Mouse (Mus musculus): Measurements from ENCODE around the gene Bmyc. TPM values are rescaled to one million over a fixed set of nuclear protein-coding genes. Genes with fewer than 3 reads are reported as not detected.
A peak's percentile ranks its signal among the peaks of the same experiment; 100 is the strongest.
"Not testable (repeated sequence)": the region's sequence is repeated elsewhere in the genome, so short reads cannot be mapped to it uniquely, and the experiment has no call there.

The Bmyc gene
- polyA plus RNA-seq, 1 experiment from 2014 or later, result 77.6 TPM

DNA sequence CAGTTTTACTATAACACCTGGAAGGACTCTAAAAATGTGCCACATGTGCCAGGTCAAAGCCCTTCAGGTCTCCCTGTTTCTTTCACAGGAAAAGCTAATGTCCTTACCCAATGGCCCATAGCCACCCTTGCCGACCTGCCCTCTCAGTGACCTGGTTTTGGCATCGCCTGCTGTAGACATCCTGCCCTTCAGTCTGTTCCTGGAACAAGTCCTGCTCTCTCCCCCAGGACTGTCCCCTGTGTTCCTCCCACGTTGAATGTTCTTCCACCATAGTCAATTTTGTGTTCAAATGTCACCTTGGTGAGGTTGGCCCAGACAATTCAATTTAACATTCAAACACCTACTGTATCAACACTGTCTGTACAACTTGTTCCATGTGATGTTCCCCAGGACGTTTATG lies 9.6 kb upstream of the Bmyc start:
- no peak overlapping the region for H3K27ac ChIP-seq (replicated peaks)
- no peak for DNase-seq (ENCODE audit: low spot score)
- H3K4me1 ChIP-seq, result no peaks in the 10 kb centered on the region
- H3K4me3 ChIP-seq, result no peak overlapping the region
- no peaks in the 10 kb centered on the region for H3K9me3 ChIP-seq (replicated peaks)
- H3K27me3 ChIP-seq (ENCODE audit: low read depth, poor library complexity, severe bottlenecking), result no peaks in the 10 kb centered on the region
- H3K36me3 ChIP-seq, result no peaks in the 10 kb centered on the region
- 75% methylated on average over 4 of the region's 4 CpGs for WGBS

GRCm38 (mm10) chr2:25698696-25699095 lies 7.8 kb upstream of the Bmyc start:
- H3K27ac ChIP-seq (replicated peaks), result no peak overlapping the region
- no peaks in the 10 kb centered on the region for H3K36me3 ChIP-seq
- H3K27me3 ChIP-seq (ENCODE audit: low read depth, poor library complexity, severe bottlenecking), result no peaks in the 10 kb centered on the region
- no peak for DNase-seq (ENCODE audit: low spot score)
- no peak overlapping the region for H3K4me3 ChIP-seq
- H3K4me1 ChIP-seq, result no peaks in the 10 kb centered on the region
- 89% methylated on average over 2 of the region's 2 CpGs for WGBS
- H3K9me3 ChIP-seq (replicated peaks), result no peaks in the 10 kb centered on the region

GRCm38 (mm10) chr2:25699743-25700142 lies 6.8 kb upstream of the Bmyc start, which contains the start of gene Obp2a:
Gene Obp2a (plus strand): TSS chr2:25700043.
- not testable (repeated sequence) for H3K36me3 ChIP-seq
- WGBS, result 85% methylated on average over 3 of the region's 3 CpGs

GRCm38 (mm10) chr2:25701001-25701400 lies 5.5 kb upstream of the Bmyc start:
- H3K9me3 ChIP-seq (replicated peaks), result no peaks in the 10 kb centered on the region
- H3K4me3 ChIP-seq, result no peak overlapping the region
- H3K4me1 ChIP-seq, result no peaks in the 10 kb centered on the region
- no peak overlapping the region for H3K27ac ChIP-seq (replicated peaks)
- no peaks in the 10 kb centered on the region for H3K36me3 ChIP-seq
- DNase-seq (ENCODE audit: low spot score), result no peak
- H3K27me3 ChIP-seq (ENCODE audit: low read depth, poor library complexity, severe bottlenecking), result no peaks in the 10 kb centered on the region
- 86% methylated on average over 5 of the region's 5 CpGs for WGBS

More at GRCm38 (mm10) chr2:25699743-25700142, 6.8 kb upstream of the Bmyc start, which contains the start of gene Obp2a:
- not testable (repeated sequence) for H3K27ac ChIP-seq (replicated peaks); H3K27me3 ChIP-seq (ENCODE audit: low read depth, poor library complexity, severe bottlenecking); H3K4me3 ChIP-seq; H3K9me3 ChIP-seq (replicated peaks); H3K4me1 ChIP-seq; DNase-seq (ENCODE audit: low spot score)

- Histone ChIP-seq H3K27ac (replicated peaks) (no peak overlapping the region), H3K36me3 (no peaks in the 10 kb centered on the region; the same call in 1 of the 2 replicates), H3K9me3 (replicated peaks) (no peaks in the 10 kb centered on the region), H3K4me1 (peaks cover 18% of the 10 kb centered on the region), H3K27me3 (ENCODE audit: low read depth, poor library complexity, severe bottlenecking) (no peaks in the 10 kb centered on the region), H3K4me3 (no peak overlapping the region)
- 86% methylated on average over 4 of the region's 4 CpGs for WGBS
- no peak for DNase-seq (ENCODE audit: low spot score)
Measured at GRCm38 (mm10) chr2:25703706-25704105, 2.8 kb upstream of the Bmyc start.

GRCm38 (mm10) chr2:25708121-25708520 lies 1.6 kb downstream of the Bmyc start:
- H3K4me3 ChIP-seq, result no peak overlapping the region
- H3K27ac ChIP-seq (replicated peaks), result no peak overlapping the region
- DNase-seq (ENCODE audit: low spot score), result peak; percentile 27

GRCm38 (mm10) chr2:25709056-25709455 lies 2.5 kb downstream of the Bmyc start:
- H3K36me3 ChIP-seq; H3K27me3 ChIP-seq (ENCODE audit: low read depth, poor library complexity, severe bottlenecking); H3K9me3 ChIP-seq (replicated peaks); H3K4me3 ChIP-seq; DNase-seq (ENCODE audit: low spot score); H3K27ac ChIP-seq (replicated peaks): not testable (repeated sequence)
- WGBS, result 93% methylated on average over 1 of the region's 1 CpGs
- peaks cover 30% of the 10 kb centered on the region for H3K4me1 ChIP-seq

More at GRCm38 (mm10) chr2:25708121-25708520, 1.6 kb downstream of the Bmyc start:
- WGBS, result 83% methylated on average over 2 of the region's 2 CpGs
- no peaks in the 10 kb centered on the region for H3K9me3 ChIP-seq (replicated peaks)
- no peaks in the 10 kb centered on the region for H3K27me3 ChIP-seq (ENCODE audit: low read depth, poor library complexity, severe bottlenecking)
- peaks cover 30% of the 10 kb centered on the region for H3K4me1 ChIP-seq
- H3K36me3 ChIP-seq, result no peaks in the 10 kb centered on the region; the same call in 1 of the 2 replicates

GRCm38 (mm10) chr2:25709791-25710190 lies 3.3 kb downstream of the Bmyc start:
- H3K4me1 ChIP-seq, result peaks cover 30% of the 10 kb centered on the region
- DNase-seq (ENCODE audit: low spot score); H3K9me3 ChIP-seq (replicated peaks); H3K36me3 ChIP-seq; H3K27me3 ChIP-seq (ENCODE audit: low read depth, poor library complexity, severe bottlenecking); H3K27ac ChIP-seq (replicated peaks); H3K4me3 ChIP-seq: not testable (repeated sequence)
- WGBS, result 86% methylated on average over 2 of the region's 2 CpGs

- H3K4me1 ChIP-seq, result peaks cover 30% of the 10 kb centered on the region
- DNase-seq (ENCODE audit: low spot score); H3K27ac ChIP-seq (replicated peaks); H3K36me3 ChIP-seq; H3K4me3 ChIP-seq; H3K27me3 ChIP-seq (ENCODE audit: low read depth, poor library complexity, severe bottlenecking); H3K9me3 ChIP-seq (replicated peaks): not testable (repeated sequence)
- 20% methylated on average over 3 of the region's 3 CpGs for WGBS
Measured at GRCm38 (mm10) chr2:25711641-25712040, 5.1 kb downstream of the Bmyc start.

- H3K4me3 ChIP-seq, result no peak overlapping the region
- H3K9me3 ChIP-seq (replicated peaks), result 0 out of 2 replicates have a peak, but pooled peaks cover 3% of the 10 kb centered on the region
- DNase-seq (ENCODE audit: low spot score), result no peak
- H3K27ac ChIP-seq (replicated peaks), result no peak overlapping the region
- no peaks in the 10 kb centered on the region for H3K27me3 ChIP-seq (ENCODE audit: low read depth, poor library complexity, severe bottlenecking)
- H3K36me3 ChIP-seq, result no peaks in the 10 kb centered on the region
- 0 out of 2 replicates have a peak, but pooled peaks cover under 1% of the 10 kb centered on the region for H3K4me1 ChIP-seq
Measured at GRCm38 (mm10) chr2:25717222-25717621, 10.7 kb downstream of the Bmyc start.

GRCm38 (mm10) chr2:25733199-25733930 lies 26.8 kb downstream of the Bmyc start:
- H3K4me3 ChIP-seq, result no peak overlapping the region
- no peaks in the 10 kb centered on the region for H3K27me3 ChIP-seq (ENCODE audit: low read depth, poor library complexity, severe bottlenecking)
- H3K27ac ChIP-seq (replicated peaks), result no peak overlapping the region
- no peak for DNase-seq (ENCODE audit: low spot score)
- no peaks in the 10 kb centered on the region for H3K4me1 ChIP-seq
- H3K36me3 ChIP-seq, result no peaks in the 10 kb centered on the region
- 79% methylated on average over 2 of the region's 2 CpGs for WGBS
- H3K9me3 ChIP-seq (replicated peaks), result no peaks in the 10 kb centered on the region

- H3K4me3 ChIP-seq, result not testable (repeated sequence)
- 86% methylated on average over 3 of the region's 3 CpGs for WGBS
Measured at GRCm38 (mm10) chr2:25736709-25737108, 30.2 kb downstream of the Bmyc start, which contains the start of gene Obp2b. Gene Obp2b (plus strand): TSS chr2:25737009.

GRCm38 (mm10) chr2:25741671-25742070 lies 35.1 kb downstream of the Bmyc start:
- 84% methylated on average over 1 of the region's 1 CpGs for WGBS
- Histone ChIP-seq H3K27ac (replicated peaks) (no peak overlapping the region), H3K27me3 (ENCODE audit: low read depth, poor library complexity, severe bottlenecking) (no peaks in the 10 kb centered on the region), H3K4me3 (no peak overlapping the region), H3K4me1 (no peaks in the 10 kb centered on the region), H3K36me3 (no peaks in the 10 kb centered on the region), H3K9me3 (replicated peaks) (0 out of 2 replicates have a peak, but pooled peaks cover 3% of the 10 kb centered on the region)
- no peak for DNase-seq (ENCODE audit: low spot score)

More at GRCm38 (mm10) chr2:25736709-25737108, 30.2 kb downstream of the Bmyc start, which contains the start of gene Obp2b:
- not testable (repeated sequence) for DNase-seq (ENCODE audit: low spot score); H3K4me1 ChIP-seq; H3K36me3 ChIP-seq; H3K27me3 ChIP-seq (ENCODE audit: low read depth, poor library complexity, severe bottlenecking); H3K9me3 ChIP-seq (replicated peaks); H3K27ac ChIP-seq (replicated peaks)

Measured in midbrain, embryonic 10.5 days (tissue).